Mouse (Mus musculus) liver, embryonic 11.5 days (tissue): ENCODE measurements around the gene Olfr799. TPM values are rescaled to one million over a fixed set of nuclear protein-coding genes. Genes with fewer than 3 reads are reported as not detected.

Experiments used
- ATAC-seq: fragments of 200-750 bp; cut with Nextera tagmentation; replicated peaks from 2 replicates; pipeline ENCODE4 v1.8.0; 2017; ENCODE audit warnings: moderate number of reproducible peaks, mild to moderate bottlenecking, moderate TSS enrichment, moderate library complexity; ENCODE audit not compliant: low FRiP score
- DNase-seq: peaks from one replicate; pipeline ENCODE4 v3.0.0-alpha.2; 2017; ENCODE audit warnings: low spot score
- H3K27ac ChIP-seq: fragments of 300-500 bp; sonication (generic); 2 replicates; pipeline ENCODE4 v1.5.1; 2014; ENCODE audit warnings: mild to moderate bottlenecking, low read depth, low read length, control low read depth
- H3K27me3 ChIP-seq: fragments of 300-500 bp; sonication (generic); replicated peaks from 2 replicates; pipeline ENCODE4 v1.6.1; 2014; ENCODE audit warnings: low read length, mixed read lengths; ENCODE audit not compliant: control insufficient read depth, insufficient read depth
- H3K36me3 ChIP-seq: fragments of 300-500 bp; sonication (generic); 2 replicates; pipeline ENCODE4 v1.6.1; 2014; ENCODE audit warnings: mild to moderate bottlenecking, low read length, moderate library complexity, mixed read lengths; ENCODE audit not compliant: control insufficient read depth, insufficient read depth
- H3K4me1 ChIP-seq: fragments of 300-500 bp; sonication (generic); replicated peaks from 2 replicates; pipeline ENCODE4 v1.6.1; 2014; ENCODE audit warnings: low read length, mixed read lengths; ENCODE audit not compliant: control insufficient read depth, insufficient read depth
- H3K4me2 ChIP-seq: fragments of 300-500 bp; sonication (generic); 2 replicates; pipeline ENCODE4 v1.6.1; 2014; ENCODE audit warnings: mild to moderate bottlenecking, control low read depth, moderate library complexity
- H3K4me3 ChIP-seq: fragments of 300-500 bp; sonication (generic); 2 replicates; pipeline ENCODE4 v1.5.1; 2014; ENCODE audit warnings: low read depth, low read length, control low read depth
- H3K9ac ChIP-seq: fragments of 300-500 bp; sonication (generic); 2 replicates; pipeline ENCODE4 v1.6.1; 2014; ENCODE audit warnings: low read depth, low read length, control low read depth
- H3K9me3 ChIP-seq: fragments of 300-500 bp; sonication (generic); 2 replicates; pipeline ENCODE4 v1.6.1; 2016; ENCODE audit warnings: low read length, inconsistent platforms, mixed read lengths; ENCODE audit not compliant: control insufficient read depth
- WGBS: fragments of 180-500 bp; shearing (Covaris S2); extraction: QIAGEN DNeasy Blood & Tissue Kit; methylation state at CpG from one replicate; pipeline ENCODE4 v1.1.7; 2014; 5-methylcytosine and 5-hydroxymethylcytosine counted together
- polyA plus RNA-seq: library from polyadenylated mRNA; unstranded; fragments of >200 nt; fragmentation: Nextera tagmentation; extraction: Ambion mirVana; gene quantifications from 2 replicates; pipeline ENCODE4 v1.2.1, GENCODE M21; 2014

Gene Olfr799
- polyA plus RNA-seq, 1 experiment from 2014 or later: not detected

DNA sequence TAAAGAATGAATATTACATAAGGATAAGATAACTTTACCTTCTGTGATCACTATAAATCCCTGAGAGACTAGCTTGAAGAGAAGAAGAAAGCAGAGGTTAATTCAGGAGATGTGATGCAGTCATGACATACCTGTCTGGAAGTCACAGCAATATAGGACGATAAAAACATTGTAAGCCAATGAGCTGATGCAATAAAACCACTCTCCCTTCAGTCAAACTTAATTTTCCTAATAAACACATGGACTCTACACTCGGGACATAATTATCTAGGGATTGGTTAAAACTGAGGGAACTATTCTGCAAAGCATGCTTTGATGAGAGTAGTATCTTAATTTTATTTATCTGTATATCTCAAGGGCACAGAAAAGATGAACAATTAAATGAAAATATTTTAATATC lies 56.9 kb downstream of the Olfr799 start, which contains the start of gene Olfr803:
Gene Olfr803 (minus strand): TSS at position 101 of the 400 bp plus-strand sequence.
- H3K36me3 ChIP-seq: no peaks in the 10 kb centered on the region
- no peak within 1 kb of the TSS for H3K9ac ChIP-seq
- 74% methylated on average over 2 of the region's 2 CpGs for WGBS
- H3K27me3 ChIP-seq: no peaks in the 10 kb centered on the region
- H3K9me3 ChIP-seq: no peaks in the 10 kb centered on the region
- no peak within 1 kb of the TSS for H3K4me2 ChIP-seq
- DNase-seq: no peak
- no peak within 1 kb of the TSS for H3K4me3 ChIP-seq
- no peaks in the 10 kb centered on the region for H3K4me1 ChIP-seq
- ATAC-seq: no peak
- no peak within 1 kb of the TSS for H3K27ac ChIP-seq

Other genes with a start within 250 kb of the Olfr799 start
- gene Olfr785, start 232.1 kb upstream of the Olfr799 start, polyA plus RNA-seq: not detected in 2 replicates
- not detected in 2 replicates for gene Olfr786, start 210.2 kb upstream of the Olfr799 start, polyA plus RNA-seq
- gene Olfr787, start 175.6 kb upstream of the Olfr799 start, polyA plus RNA-seq: not detected in 2 replicates
- gene Olfr788, start 166.5 kb upstream of the Olfr799 start, polyA plus RNA-seq: not detected in 2 replicates
- gene Olfr789, start 152.7 kb upstream of the Olfr799 start, polyA plus RNA-seq: not detected in 2 replicates
- not detected in 2 replicates for gene Olfr790, start 139.0 kb upstream of the Olfr799 start, polyA plus RNA-seq
- gene Olfr791, start 115.7 kb upstream of the Olfr799 start, polyA plus RNA-seq: not detected in 2 replicates
- gene Olfr792, start 98.3 kb upstream of the Olfr799 start, polyA plus RNA-seq: not detected in 2 replicates
- gene Olfr794, start 69.8 kb upstream of the Olfr799 start, polyA plus RNA-seq: not detected in 2 replicates
- gene Olfr796, start 24.9 kb upstream of the Olfr799 start, polyA plus RNA-seq: not detected in 2 replicates
- gene Olfr798, start 9.6 kb upstream of the Olfr799 start, polyA plus RNA-seq: not detected in 2 replicates
- gene Olfr800, start 20.2 kb downstream of the Olfr799 start, polyA plus RNA-seq: not detected in 2 replicates
- not detected in 2 replicates for gene Olfr801, start 36.4 kb downstream of the Olfr799 start, polyA plus RNA-seq
- gene Olfr802, start 50.7 kb downstream of the Olfr799 start, polyA plus RNA-seq: not detected in 2 replicates
- gene Olfr803, start 56.8 kb downstream of the Olfr799 start, polyA plus RNA-seq: not detected in 2 replicates
- not detected in 2 replicates for gene Olfr804, start 65.7 kb downstream of the Olfr799 start, polyA plus RNA-seq
- gene Olfr805, start 91.9 kb downstream of the Olfr799 start, polyA plus RNA-seq: not detected in 2 replicates
- not detected in 2 replicates for gene Olfr806, start 104.4 kb downstream of the Olfr799 start, polyA plus RNA-seq
- not detected in 2 replicates for gene Olfr807, start 120.3 kb downstream of the Olfr799 start, polyA plus RNA-seq
- not detected in 2 replicates for gene Olfr808, start 128.0 kb downstream of the Olfr799 start, polyA plus RNA-seq
- not detected in 2 replicates for gene Olfr809, start 137.2 kb downstream of the Olfr799 start, polyA plus RNA-seq
- not detected in 2 replicates for gene Olfr810, start 157.4 kb downstream of the Olfr799 start, polyA plus RNA-seq
- not detected in 2 replicates for gene Olfr811, start 166.9 kb downstream of the Olfr799 start, polyA plus RNA-seq
- gene Olfr812, start 208.6 kb downstream of the Olfr799 start, polyA plus RNA-seq: not detected in 2 replicates
- gene Olfr813, start 217.9 kb downstream of the Olfr799 start, polyA plus RNA-seq: not detected in 2 replicates
- gene Olfr814, start 242.4 kb downstream of the Olfr799 start, polyA plus RNA-seq: not detected in 2 replicates